Mouse (Mus musculus): ENCODE measurements around the gene Cd300lf. TPM values are rescaled to one million over a fixed set of nuclear protein-coding genes. Genes with fewer than 3 reads are reported as not detected.

The Cd300lf gene
- polyA plus RNA-seq, 1 experiment from 2014 or later: 0.19 TPM

GRCm38 (mm10) chr11:115163568-115164150 is 29.9 kb upstream of the Cd300lf start:
- DNase-seq (ENCODE audit: low spot score): peak; percentile 66
- H3K27me3 ChIP-seq (ENCODE audit: control insufficient read depth, insufficient read depth, low read length): peaks cover 18% of the 10 kb centered on the region
- peaks cover 13% of the 10 kb centered on the region for H3K4me1 ChIP-seq (ENCODE audit: control insufficient read depth, insufficient read depth, low read length)
- no peak for ATAC-seq (ENCODE audit: insufficient number of reproducible peaks, low FRiP score, low TSS enrichment, low read depth)
- H3K27ac ChIP-seq (replicated peaks; ENCODE audit: low read depth, low read length): no peak overlapping the region
- H3K4me3 ChIP-seq (ENCODE audit: low read depth, low read length): peak overlapping the region; percentile 47
- peak overlapping the region; percentile 74 for H3K4me2 ChIP-seq (ENCODE audit: low read depth, severe bottlenecking)
- H3K36me3 ChIP-seq (ENCODE audit: control insufficient read depth, insufficient read depth, low read length): no peaks in the 10 kb centered on the region
- WGBS: 0% methylated on average over 47 of the region's 47 CpGs
- H3K9me3 ChIP-seq (ENCODE audit: control insufficient read depth, low read length): no peaks in the 10 kb centered on the region
- 0 out of 2 replicates have a peak overlapping the region, but pooled peaks have one; percentile 8 for H3K9ac ChIP-seq (ENCODE audit: low read length)

- no peaks in the 10 kb centered on the region for H3K9me3 ChIP-seq (ENCODE audit: control insufficient read depth, low read length)
- WGBS: under 1% methylated on average over 47 of the region's 47 CpGs
- H3K27ac ChIP-seq (replicated peaks; ENCODE audit: low read depth, low read length): no peak within 1 kb of the TSS
- H3K4me2 ChIP-seq (ENCODE audit: low read depth, severe bottlenecking): peak within 1 kb of the TSS; percentile 74
- H3K9ac ChIP-seq (ENCODE audit: low read length): 0 out of 2 replicates have a peak within 1 kb of the TSS, but pooled peaks have one; percentile 9
- H3K4me1 ChIP-seq (ENCODE audit: control insufficient read depth, insufficient read depth, low read length): peaks cover 16% of the 10 kb centered on the region
- peak within 1 kb of the TSS; percentile 47 for H3K4me3 ChIP-seq (ENCODE audit: low read depth, low read length)
- peaks cover 18% of the 10 kb centered on the region for H3K27me3 ChIP-seq (ENCODE audit: control insufficient read depth, insufficient read depth, low read length)
- ATAC-seq (ENCODE audit: insufficient number of reproducible peaks, low FRiP score, low TSS enrichment, low read depth): peak; percentile 95
- DNase-seq (ENCODE audit: low spot score): peak; percentile 97
- no peaks in the 10 kb centered on the region for H3K36me3 ChIP-seq (ENCODE audit: control insufficient read depth, insufficient read depth, low read length)
Measured at GRCm38 (mm10) chr11:115162832-115163480, 29.2 kb upstream of the Cd300lf start, which contains the start of gene Slc9a3r1. Slc9a3r1 (plus strand) TSS chr11:115163341.

GRCm38 (mm10) chr11:115162205-115162601 is 28.4 kb upstream of the Cd300lf start:
- H3K27me3 ChIP-seq (ENCODE audit: control insufficient read depth, insufficient read depth, low read length): peaks cover 18% of the 10 kb centered on the region
- ATAC-seq (ENCODE audit: insufficient number of reproducible peaks, low FRiP score, low TSS enrichment, low read depth) (no peak), DNase-seq (ENCODE audit: low spot score) (no peak)
- no peak overlapping the region; the same call in 1 of the 2 replicates for H3K4me3 ChIP-seq (ENCODE audit: low read depth, low read length)
- 28% methylated on average over 9 of the region's 9 CpGs for WGBS
- peaks cover 19% of the 10 kb centered on the region for H3K4me1 ChIP-seq (ENCODE audit: control insufficient read depth, insufficient read depth, low read length)
- H3K4me2 ChIP-seq (ENCODE audit: low read depth, severe bottlenecking): peak overlapping the region; percentile 74; the same call in 1 of the 2 replicates
- H3K9ac ChIP-seq (ENCODE audit: low read length): no peak overlapping the region
- H3K36me3 ChIP-seq (ENCODE audit: control insufficient read depth, insufficient read depth, low read length): no peaks in the 10 kb centered on the region
- no peaks in the 10 kb centered on the region for H3K9me3 ChIP-seq (ENCODE audit: control insufficient read depth, low read length)
- no peak overlapping the region for H3K27ac ChIP-seq (replicated peaks; ENCODE audit: low read depth, low read length)

DNA sequence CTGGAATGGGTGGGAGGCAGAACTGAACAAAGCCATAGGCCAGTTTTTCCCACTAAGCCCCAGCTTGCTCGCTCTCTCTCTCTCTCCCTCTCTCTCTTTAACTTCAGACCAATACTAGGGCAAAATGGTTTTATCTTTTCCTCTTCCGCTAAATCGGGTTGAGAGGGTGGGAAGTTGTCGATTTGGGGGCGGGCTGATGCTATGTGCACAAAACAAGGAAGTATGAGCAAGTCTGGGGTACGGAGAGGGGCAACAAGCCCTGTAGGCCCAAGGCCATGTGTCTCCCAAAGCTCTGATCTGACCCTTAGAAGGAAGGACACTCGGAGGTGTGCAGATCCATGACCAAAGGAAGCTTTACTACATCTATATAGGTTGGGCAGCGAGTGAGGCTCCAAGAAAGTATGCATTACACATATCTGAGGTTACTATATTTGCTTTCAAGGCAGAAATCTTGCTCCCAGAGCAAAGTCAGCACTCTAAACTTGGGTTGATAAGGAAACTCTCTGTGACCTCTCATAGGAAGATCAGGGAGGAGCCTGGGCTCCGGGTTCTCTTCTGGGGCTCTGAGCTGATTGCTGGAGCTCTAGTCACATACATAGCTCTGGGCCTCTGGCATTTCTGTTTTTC is 27.9 kb upstream of the Cd300lf start:
- DNase-seq (ENCODE audit: low spot score) (no peak), ATAC-seq (ENCODE audit: insufficient number of reproducible peaks, low FRiP score, low TSS enrichment, low read depth) (no peak)
- Histone ChIP-seq H3K9ac (ENCODE audit: low read length) (no peak overlapping the region), H3K27me3 (ENCODE audit: control insufficient read depth, insufficient read depth, low read length) (peaks cover 21% of the 10 kb centered on the region), H3K36me3 (ENCODE audit: control insufficient read depth, insufficient read depth, low read length) (no peaks in the 10 kb centered on the region), H3K4me1 (ENCODE audit: control insufficient read depth, insufficient read depth, low read length) (peaks cover 19% of the 10 kb centered on the region), H3K27ac (replicated peaks; ENCODE audit: low read depth, low read length) (no peak overlapping the region), H3K4me2 (ENCODE audit: low read depth, severe bottlenecking) (no peak overlapping the region), H3K4me3 (ENCODE audit: low read depth, low read length) (no peak overlapping the region), H3K9me3 (ENCODE audit: control insufficient read depth, low read length) (no peaks in the 10 kb centered on the region)
- 70% methylated on average over 9 of the region's 9 CpGs for WGBS

- peaks cover 24% of the 10 kb centered on the region for H3K27me3 ChIP-seq (ENCODE audit: control insufficient read depth, insufficient read depth, low read length)
Measured at GRCm38 (mm10) chr11:115160883-115161577, 27.2 kb upstream of the Cd300lf start.

DNA sequence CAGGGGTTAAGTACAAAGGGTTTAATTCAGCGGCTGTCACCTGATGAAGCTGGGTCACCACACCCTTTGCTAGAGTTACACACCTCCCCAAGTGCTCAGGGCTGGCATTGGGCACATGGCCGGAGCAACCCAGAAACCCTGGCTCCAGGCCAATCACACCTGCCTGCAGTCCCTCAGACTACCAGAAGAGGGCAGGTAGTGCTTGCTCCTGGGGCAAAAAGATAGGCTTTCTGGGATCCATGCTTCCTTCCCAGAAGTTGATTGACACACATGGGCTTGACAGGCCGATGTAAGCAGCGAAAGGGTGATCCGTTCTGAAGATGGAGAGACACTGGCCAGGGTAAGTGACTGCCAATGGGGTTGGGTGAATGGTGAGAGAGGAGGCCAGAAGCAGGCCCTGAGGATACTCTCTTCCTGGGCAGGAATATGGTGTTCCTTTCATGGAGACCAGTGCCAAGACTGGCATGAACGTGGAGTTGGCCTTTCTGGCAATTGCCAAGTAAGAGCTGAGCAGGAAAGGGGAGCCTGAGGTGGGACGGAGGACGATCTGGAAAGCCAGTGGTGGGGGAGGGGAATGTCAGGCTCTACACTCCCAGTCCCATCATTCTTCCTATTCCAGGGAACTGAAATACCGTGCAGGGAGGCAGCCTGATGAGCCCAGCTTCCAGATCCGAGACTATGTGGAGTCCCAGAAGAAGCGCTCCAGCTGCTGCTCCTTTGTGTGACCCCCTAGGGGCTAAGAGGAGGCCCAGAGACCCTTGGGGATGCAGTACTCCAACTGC is 26.4 kb upstream of the Cd300lf start:
- ATAC-seq (ENCODE audit: insufficient number of reproducible peaks, low FRiP score, low TSS enrichment, low read depth) (no peak), DNase-seq (ENCODE audit: low spot score) (peak; percentile 74)
- H3K4me3 ChIP-seq (ENCODE audit: low read depth, low read length): no peak overlapping the region
- WGBS: 54% methylated on average over 11 of the region's 11 CpGs
- peaks cover 21% of the 10 kb centered on the region for H3K4me1 ChIP-seq (ENCODE audit: control insufficient read depth, insufficient read depth, low read length)
- H3K9ac ChIP-seq (ENCODE audit: low read length): no peak overlapping the region
- no peaks in the 10 kb centered on the region for H3K9me3 ChIP-seq (ENCODE audit: control insufficient read depth, low read length)
- H3K4me2 ChIP-seq (ENCODE audit: low read depth, severe bottlenecking): no peak overlapping the region
- H3K27me3 ChIP-seq (ENCODE audit: control insufficient read depth, insufficient read depth, low read length): peaks cover 16% of the 10 kb centered on the region
- H3K27ac ChIP-seq (replicated peaks; ENCODE audit: low read depth, low read length): no peak overlapping the region
- H3K36me3 ChIP-seq (ENCODE audit: control insufficient read depth, insufficient read depth, low read length): no peaks in the 10 kb centered on the region

More at GRCm38 (mm10) chr11:115160883-115161577, 27.2 kb upstream of the Cd300lf start:
- Histone ChIP-seq H3K9me3 (ENCODE audit: control insufficient read depth, low read length) (no peaks in the 10 kb centered on the region), H3K4me1 (ENCODE audit: control insufficient read depth, insufficient read depth, low read length) (peaks cover 19% of the 10 kb centered on the region), H3K27ac (replicated peaks; ENCODE audit: low read depth, low read length) (no peak overlapping the region), H3K9ac (ENCODE audit: low read length) (no peak overlapping the region), H3K36me3 (ENCODE audit: control insufficient read depth, insufficient read depth, low read length) (no peaks in the 10 kb centered on the region), H3K4me2 (ENCODE audit: low read depth, severe bottlenecking) (no peak overlapping the region), H3K4me3 (ENCODE audit: low read depth, low read length) (no peak overlapping the region)
- ATAC-seq (ENCODE audit: insufficient number of reproducible peaks, low FRiP score, low TSS enrichment, low read depth) (no peak), DNase-seq (ENCODE audit: low spot score) (peak; percentile 89)
- WGBS: 36% methylated on average over 10 of the region's 10 CpGs

DNA sequence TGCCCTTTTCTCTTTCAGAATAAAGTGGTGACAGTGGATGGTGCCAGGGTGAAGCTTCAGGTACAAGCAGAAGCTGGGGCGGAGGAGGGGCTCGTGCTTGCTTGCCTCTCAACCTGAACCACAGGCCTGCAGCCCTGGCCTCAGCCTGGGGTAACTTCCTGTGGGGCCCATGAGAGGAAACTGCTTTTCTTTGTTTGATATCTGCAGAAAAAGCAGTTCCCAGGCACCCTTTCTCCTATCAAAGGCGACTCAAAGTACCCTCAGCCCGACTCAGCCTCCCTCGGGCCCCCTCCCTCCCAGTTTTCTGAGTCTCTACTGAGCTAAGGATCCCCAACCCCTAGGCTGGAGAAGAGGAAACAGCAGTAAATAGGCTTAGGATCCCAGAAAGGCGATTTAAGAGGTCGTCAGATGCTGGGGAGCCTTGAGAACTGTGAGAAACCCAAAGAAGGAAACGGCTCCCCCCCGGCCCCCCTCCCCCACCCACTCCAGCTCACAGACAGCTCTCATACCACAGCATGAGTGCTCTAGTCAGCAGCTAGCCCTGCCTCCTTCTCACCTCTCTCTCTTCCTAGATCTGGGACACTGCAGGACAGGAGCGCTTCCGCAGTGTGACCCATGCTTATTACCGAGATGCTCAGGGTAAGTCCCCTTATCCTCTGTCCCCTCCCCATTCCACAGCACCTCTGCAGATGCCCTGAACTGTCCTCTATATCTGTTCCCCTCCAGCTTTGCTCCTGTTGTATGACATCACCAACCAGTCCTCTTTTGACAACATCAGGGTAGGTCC is 24.3 kb upstream of the Cd300lf start:
- DNase-seq (ENCODE audit: low spot score): no peak
- peaks cover 24% of the 10 kb centered on the region for H3K4me1 ChIP-seq (ENCODE audit: control insufficient read depth, insufficient read depth, low read length)
- WGBS: 33% methylated on average over 12 of the region's 12 CpGs

More for the DNA sequence above, 24.3 kb upstream of the Cd300lf start:
- 0 out of 2 replicates have a peak overlapping the region, but pooled peaks have one; percentile 23 for H3K27ac ChIP-seq (replicated peaks; ENCODE audit: low read depth, low read length)
- H3K4me3 ChIP-seq (ENCODE audit: low read depth, low read length): no peak overlapping the region
- no peaks in the 10 kb centered on the region for H3K36me3 ChIP-seq (ENCODE audit: control insufficient read depth, insufficient read depth, low read length)
- H3K9ac ChIP-seq (ENCODE audit: low read length): peak overlapping the region; percentile 32; the same call in 1 of the 2 replicates
- no peaks in the 10 kb centered on the region for H3K9me3 ChIP-seq (ENCODE audit: control insufficient read depth, low read length)
- no peak for ATAC-seq (ENCODE audit: insufficient number of reproducible peaks, low FRiP score, low TSS enrichment, low read depth)
- H3K27me3 ChIP-seq (ENCODE audit: control insufficient read depth, insufficient read depth, low read length): peaks cover 18% of the 10 kb centered on the region
- H3K4me2 ChIP-seq (ENCODE audit: low read depth, severe bottlenecking): no peak overlapping the region

Measured in limb, embryonic 11.5 days (tissue).